Mouse (Mus musculus): ENCODE data around the gene Sprn.

Gene Sprn

DNA sequence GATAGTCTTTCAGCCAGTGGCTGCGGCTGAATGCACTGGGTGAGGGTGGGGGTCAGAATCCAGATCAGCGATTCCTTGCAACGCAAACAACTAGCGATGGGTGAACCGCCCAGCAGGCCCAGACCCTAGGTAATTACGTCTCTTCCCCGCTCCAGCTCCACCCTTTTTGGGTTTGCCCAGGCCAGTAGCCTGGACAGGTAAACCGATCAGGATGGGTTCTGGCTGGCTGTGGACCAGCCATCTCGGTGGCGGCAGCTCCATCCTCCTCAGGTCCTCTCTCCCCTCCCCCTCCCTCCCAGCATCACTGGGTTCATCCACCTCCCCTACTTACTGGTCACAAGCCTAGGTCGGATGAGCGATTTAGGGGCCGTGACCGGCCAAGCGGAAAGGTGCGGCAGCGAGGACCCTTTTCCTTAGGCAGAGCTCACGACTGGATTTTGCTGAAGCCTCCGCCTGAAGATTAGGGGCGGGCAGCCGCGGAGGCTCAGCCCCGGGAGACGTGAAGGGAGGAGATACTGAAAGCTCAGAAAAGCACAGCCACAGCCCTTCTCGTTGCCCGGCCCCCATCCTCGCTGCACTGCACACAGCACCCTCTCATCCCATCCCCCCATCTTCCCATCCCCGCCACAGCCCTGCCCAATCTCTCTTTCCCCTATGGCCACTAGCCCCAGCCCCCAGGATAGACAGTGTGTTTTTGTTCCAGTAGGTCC is at the start of gene Sprn:
Gene Sprn, minus strand, starts transcription at position 660 of the 710 bp plus-strand sequence.
- DNase-seq: no peak

DNA sequence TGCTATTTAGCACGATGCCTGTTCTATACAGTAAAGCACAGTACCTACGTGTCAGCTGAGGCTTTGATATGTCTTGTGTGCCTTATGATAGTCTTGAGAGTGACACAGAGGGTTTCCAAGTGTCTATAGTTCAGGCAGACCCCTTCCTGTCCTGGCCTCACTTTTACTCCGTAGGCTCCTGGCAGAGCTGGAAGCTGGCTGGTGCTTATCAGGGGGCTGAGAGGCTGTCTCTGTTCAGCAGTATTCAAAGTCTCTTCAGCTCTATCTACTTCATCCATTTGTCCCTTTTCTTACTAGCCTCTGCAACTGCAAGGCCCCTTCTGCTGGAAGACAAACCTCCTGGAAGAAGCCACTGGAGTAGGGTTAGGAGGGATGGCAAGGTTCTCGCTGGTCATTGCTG is 46.4 kb upstream of the Sprn start:
- DNase-seq: no peak

DNA sequence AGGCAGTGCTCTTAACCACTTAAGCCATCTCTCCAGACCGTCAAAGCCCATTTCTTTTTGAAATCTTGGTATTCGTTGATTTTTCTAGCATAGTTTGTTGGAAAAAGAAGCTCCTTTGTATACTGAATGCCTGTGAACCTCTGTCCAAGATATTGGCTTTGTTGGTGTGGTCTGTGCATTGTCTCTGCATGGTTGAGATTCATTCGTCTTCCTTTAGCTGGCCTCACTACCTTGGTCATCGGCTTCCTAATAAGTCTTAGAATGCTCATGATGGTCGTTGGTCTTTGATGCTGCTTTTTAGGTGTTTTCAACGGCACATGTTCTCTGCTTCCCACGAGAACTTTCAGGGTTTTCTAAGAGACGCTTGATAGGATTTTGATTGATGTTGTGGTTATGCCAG is 41.3 kb upstream of the Sprn start:
- no peak for DNase-seq

DNA sequence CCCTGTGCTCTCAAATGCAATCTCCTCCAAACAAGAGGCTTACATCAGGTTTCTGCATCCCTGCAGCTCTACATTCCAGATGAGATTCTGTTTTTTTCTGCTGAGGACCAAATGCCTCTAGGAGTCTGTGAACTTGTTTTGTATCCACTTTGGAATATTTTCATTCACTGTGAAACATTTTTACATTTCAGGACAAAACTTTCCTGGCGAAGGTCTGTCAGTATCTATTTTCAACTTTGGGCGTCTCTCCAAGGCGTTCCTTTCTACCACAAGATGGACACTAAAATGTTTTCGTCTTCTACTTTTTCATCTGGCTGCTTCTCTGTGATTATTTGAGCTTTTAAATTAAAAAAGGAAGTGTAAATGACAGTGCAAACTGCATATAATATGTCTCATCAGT is 39.4 kb upstream of the Sprn start:
- no peak for DNase-seq

DNA sequence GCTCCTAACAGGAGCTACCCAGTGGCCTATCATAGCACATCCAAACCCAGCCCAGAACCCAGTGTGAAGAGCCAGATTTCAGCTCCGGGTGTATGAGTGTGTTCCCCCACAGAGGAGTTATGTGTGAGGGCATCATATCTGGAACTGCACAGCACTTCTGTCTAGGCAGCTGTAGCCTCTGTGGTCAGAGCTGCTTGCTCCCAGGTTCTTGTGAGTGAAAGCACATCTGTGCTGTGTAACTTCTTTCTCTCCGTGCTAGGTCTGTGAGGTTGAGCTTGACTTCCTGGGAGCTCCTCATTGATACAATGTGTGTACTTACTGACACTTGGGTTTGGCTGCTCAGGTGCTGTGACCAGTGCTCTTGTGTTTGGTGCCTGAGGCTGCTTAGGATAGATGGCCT is 38.2 kb upstream of the Sprn start:
- no peak for DNase-seq

DNA sequence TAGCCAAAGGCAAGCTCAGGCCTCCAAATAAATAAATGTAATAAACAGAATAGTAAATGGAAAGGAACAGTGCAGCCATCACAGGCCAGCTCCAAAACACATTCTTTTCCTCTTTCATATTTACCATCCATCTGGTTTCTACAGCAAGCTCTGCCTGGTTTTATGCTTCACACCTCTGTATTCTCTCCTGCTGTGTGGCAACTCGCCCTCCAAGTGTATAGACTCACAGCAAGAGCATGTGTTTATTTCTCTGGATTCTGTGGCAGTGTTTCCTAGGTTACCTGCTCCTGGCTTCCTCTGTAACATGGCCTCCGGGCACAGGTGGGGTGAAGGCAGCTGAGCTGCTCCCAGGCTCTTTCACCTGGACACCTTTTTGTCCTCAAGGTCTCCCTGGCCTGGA is 37.8 kb upstream of the Sprn start:
- no peak for DNase-seq

DNA sequence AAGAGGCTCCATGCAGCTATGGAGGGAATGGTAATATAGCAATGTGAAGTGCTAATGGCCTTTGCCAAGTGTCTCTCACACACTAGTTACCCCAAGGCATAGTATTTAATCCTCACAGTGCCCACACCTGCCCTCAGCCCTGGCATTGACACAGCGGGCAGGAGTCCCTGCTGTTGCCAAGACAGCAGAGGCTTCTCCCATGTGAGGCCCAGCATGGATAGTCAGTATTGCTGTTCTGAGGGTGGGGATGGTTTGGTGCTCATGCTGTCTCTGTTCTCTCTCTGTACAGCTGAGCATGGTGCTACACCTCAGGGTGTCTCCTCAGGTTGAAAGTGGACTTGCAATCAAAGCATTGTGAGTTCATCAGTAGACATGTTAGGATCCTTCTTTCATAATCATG is 35.8 kb upstream of the Sprn start:
- DNase-seq: no peak

DNA sequence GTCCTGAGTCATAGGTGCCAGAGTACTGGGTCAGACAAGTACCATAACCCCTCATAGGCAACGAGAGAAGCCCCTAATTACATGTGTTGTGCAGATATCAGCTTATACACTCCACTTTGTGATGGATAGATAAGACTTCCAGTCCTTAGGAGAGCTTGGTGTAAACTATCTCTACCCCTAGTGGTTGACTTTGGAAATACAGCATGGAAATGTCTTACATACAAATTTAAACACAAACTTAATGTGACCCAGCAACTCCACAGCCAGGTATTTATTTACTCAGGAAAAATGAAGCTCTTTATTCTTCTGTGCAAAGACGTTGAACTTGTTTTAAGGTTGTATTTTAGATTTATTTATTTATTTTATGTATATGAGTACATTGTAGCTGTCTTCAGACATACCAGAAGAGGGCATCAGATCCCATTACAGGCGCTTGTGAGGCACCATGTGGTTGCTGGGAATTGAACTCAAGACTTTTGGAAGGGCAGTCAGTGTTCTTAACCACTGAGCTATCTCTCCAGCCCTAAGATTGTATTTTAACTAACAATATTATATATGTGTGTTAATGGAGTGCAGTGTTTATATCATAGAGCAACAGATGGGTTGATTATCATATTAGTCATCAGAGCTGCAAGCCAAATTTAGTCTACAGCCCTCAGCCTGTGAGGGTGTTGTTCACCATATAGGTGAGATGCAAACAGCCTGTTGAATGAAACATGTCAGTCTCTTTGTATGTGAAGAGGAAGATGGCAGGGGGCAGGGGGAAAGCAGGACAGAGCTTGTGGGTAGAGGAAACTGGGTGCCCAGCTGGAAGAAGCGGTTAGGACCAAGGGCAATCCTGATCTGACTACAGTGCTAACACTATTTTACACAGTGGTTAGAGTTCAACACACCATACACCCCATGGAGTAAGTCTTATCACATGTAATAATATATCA is 34.0 kb upstream of the Sprn start:
- DNase-seq: no peak

DNA sequence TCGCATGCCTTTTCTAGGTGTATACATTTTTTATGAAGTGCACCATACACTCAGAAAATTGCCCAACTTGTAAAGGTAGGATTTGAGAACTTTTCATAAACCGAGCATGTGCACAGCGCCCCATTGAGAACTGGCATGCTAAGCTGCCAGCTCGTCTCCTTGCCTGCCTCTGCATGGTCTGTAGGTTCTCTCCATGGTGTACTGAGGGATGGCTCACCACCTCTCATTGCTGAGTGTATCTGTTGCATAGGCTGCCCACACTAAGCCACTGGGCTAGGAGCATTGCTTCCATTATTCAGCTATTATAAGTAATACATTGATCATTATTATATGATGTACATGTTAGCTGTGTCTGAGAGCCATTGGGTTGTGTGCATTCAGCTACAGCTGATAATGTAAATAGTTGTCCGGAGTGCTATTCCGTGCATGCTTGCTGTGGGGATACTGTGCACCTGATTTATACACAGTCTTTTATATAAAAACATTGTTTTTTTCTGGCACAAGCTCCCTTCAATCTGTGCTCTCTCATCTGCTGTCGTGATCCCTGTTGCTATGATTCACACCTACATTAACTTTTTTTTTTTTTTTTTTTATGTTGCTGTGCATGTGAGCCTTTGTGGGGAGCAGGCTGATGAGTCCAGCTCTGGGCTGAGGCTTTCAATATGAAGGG is 33.2 kb upstream of the Sprn start:
- DNase-seq: no peak

DNA sequence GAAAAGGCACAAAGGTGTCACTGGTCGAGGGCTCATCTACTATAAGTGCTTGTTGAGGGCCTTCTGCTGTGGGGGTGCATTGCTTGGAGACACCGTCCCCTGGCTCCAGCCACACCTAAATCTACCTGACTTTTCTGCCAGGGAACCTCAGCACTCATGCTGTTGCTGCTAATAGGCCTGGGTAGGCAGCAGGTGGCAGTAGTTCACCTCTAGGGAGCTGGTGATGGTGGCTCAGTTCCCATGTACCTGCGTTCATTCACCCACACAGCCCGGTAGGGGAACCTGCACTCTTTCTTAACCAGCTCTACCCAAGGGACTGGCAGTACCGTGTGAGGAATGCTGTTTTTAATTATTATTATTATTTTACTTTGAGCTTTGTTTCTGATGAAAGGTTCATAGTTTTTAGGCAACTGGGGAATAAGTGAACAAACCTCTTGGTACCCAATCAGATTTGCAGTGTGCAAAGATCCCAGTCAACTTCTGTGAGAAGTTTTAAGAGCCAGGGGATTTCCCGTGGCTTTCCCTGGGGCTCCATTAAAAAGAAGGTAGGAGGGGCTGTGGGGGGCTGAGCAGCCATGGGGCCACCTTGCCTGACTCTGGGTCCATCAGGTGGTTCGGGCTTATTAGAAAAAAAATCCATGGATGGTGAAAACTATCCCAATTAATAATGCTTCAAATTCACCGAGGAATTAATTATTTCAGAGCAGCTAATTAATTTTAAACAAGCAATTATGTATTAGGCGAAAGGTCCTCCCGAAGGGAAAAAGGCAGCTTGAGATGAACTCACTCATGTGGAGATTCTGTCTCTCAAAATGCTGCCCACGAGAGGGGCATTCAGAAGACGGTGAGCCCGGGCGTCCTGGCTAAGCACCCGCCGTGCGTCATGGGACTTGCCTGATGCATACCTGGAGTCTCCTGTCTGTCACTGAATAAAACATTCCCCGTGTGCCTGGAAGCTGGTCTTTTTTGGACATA is 32.3 kb upstream of the Sprn start:
- DNase-seq: peak; percentile 68 to 82

DNA sequence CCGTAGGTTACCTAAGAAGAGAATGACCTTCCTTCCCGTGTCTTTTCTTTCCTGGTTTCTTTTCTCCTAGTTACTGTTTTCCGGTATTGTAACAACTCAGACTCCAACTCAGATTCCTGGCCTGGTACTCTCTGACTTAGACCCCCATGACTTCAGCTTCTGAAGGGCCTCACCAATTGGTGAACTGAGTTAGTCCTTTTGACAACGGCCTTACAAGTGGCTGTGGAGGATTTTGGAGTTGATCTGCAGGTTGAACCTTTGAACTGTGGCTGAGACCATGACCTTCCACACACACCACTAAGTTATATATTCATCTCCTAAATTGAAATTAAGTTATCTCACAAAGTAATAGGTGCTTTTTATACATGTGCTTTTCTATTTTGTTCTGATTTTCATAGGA is 29.5 kb upstream of the Sprn start:
- DNase-seq: peak in 1 of 2 experiments; percentile 28

DNA sequence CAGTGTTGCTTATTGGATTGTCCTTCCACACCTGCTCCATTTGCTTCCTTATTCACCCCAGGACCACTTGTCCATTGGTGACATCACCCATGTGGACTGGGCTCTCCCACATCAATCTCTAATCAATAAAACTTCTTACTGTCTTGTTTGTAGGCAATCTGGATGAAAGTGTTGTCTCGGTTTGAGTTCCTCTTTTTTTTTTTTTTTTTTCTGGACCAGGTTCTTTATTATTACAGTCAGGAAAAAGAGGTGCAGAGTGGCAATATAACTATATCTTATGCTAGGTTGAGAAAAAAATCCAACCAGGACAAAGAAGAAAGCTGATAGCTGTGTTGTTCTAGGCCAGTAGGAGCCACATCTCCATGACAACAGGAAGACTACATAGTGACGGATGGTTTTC is 26.0 kb upstream of the Sprn start:
- DNase-seq: no peak

DNA sequence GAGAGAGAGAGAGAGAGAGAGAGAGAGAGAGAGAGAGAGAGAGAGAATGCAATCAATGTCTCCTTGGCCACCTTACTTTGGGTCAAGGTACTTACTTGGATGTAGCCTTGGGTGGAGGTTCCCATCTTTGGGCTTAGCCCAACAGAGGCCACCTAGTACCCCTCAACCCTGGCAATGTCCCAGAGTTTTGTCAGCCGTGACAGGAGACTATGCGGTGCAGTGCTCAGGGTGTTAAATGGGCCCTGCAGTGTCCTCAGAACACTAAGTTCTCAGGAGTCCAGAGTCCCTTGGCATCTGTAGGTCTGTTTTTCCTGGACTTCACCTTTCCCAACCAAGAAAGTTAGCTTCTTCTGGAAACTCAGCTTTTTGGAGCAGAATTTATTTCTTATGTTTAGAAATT is 24.5 kb upstream of the Sprn start:
- peak; percentile 78 to 87 for DNase-seq

DNA sequence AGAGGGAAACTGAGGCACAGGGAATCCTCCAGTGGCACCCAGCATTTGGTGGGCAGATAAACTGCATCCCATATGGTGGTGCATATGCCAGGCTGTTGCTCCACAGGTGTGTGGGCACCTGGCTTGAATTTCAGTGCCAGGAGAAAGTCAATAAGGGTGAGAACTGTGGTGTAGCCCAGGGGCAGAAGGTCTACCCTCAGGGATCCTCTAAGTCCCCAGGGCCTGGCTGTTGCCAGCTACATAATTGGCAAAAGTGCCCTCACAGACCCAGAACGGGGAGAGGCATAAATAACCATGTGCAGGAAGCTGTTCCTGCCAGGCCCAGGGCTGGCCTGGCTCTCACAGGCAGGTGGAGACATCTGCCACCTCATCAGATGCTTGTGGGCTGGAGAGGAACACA is 18.3 kb upstream of the Sprn start, which contains the start of gene Olfr523:
Gene Olfr523, plus strand, starts transcription at position 282 of the 400 bp plus-strand sequence.
- DNase-seq: no peak

DNA sequence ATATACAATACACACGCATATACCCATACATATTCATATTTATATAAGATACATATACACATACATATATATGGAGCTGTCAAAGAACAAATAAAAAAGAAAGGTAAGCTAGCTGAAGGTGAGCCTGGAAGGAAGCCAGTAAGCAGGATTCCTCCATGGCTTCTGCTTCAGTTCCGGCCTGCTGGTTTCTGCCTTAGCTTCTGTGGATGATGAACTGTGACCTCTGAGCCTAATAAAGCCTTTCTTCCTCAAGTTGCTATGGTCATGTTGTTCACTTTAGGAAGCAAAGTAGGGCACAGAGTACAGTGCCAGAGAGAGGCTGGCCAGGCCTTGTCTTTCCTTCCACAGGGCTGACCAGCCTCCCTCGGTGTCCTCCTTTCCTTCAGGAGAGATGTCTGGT is 16.2 kb upstream of the Sprn start:
- DNase-seq: peak; percentile 34 to 54

DNA sequence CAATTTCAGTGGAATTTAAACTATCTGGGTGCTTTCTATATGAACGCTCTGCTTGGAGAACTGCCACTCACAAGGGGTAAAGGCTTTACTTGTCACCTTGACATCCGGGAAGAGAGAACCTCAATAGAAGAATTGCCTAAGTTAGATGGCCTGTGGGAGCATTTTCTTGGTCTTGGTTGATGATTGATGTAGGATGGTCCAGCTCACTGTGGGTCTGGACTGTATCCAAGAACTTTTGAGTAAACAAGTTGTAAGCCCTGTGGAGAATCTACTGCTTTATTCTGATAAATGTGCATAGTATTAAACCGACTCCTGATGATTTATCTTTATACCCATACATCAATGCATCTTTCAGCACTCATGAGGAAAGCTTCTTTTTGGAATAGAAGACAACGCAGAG is 14.7 kb upstream of the Sprn start:
- peak in 1 of 2 experiments; percentile 31 for DNase-seq

DNA sequence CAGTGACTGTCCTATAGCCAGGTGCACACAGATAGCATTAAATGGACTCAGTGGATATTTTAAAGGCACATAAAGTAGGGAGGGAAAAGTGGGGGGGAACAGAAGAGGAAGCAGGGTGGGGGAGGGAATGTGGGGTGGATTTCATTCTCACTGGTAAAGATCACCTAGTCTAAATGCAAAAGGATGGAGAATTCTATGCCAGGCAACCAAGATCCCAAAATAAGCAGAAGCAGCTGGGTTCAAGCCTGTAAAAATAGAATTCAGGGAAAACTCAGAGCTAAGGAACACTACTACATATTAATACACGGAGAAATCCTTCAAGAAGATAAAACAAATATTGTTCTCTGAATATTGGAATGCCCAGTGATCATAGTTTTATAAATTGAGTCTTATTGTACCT is 13.3 kb upstream of the Sprn start:
- DNase-seq: no peak

DNA sequence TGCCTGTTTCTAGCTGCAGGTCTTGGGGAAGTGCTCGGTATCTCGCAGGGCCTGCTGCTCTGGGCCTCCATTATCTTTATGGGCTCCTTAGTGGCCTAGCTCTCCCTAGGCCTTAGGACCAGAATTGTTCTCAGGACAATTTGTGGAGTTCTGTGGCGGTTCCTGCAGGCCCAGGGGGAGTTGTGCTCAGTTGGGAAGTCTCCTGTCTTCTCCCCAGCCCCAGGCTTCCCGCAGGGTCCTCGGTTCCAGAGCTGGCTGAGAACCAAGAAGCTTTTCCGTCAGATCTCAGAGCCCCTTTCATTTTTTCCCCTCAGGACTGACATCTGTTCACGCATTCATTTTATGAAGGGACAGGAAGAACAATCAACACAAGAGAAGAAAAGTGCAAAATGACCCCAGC is 10.0 kb upstream of the Sprn start, which contains the start of gene Olfr522:
Gene Olfr522, minus strand, starts transcription at position 101 of the 400 bp plus-strand sequence.
- no peak for DNase-seq

DNA sequence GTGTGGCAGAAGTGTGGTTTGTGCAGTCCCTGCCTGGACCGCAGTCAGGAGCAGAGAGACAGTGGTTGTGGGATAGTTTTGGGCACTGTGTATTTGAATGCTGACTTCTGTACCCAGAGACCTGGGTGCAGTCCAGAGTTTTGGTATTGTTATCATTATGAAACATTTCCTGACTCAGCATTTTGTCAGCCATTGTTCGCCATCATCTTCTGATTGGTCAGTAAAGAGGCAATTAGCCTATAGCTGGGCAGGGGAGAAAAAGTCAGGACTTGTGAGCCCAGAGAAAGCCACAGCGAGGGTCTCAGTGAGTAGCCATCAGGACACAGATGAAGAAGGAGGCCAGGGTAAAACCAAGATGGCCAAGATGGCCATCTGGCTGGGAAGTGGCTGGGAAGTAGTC is 5.7 kb upstream of the Sprn start:
- no peak for DNase-seq

DNA sequence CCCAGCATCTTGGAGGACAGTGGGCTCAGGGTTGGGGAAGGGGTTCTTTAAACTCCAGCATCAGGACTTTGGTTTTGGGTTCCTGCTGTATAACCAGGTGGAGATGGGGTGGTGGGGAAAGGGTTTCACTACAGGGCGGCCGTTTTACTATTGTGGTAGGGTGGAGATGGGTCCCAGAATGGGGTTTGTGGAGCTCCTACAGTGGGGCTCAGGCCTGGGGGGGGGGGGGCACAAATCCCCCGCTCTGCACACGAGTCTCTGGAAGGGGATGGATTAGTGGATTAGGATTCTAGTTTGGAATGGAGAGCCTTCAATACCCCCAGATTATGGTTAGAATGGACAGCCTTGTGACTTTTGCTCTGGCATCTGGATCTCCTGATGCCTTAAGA is 854 bp downstream of the Sprn start:
- DNase-seq: no peak

DNA sequence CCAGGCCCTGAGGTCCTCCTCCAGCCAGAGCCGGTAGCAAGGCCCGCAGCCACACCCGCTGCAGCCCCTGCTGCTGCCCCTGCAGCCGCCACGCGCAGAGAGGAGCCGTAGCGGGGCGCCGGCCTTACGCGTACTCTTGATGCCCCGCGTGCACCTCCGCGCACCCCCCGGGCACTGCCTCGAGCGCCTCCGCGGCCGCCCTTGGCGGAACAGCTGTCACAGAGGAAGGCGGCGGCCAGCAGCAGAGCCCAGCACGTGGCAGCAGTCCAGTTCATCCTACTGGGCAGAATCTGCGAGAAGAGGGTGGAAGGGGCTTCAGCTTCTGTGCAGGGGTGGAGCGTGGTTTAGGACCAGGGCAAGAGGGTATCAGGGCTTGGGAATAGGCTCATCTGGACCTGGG is 1.3 kb downstream of the Sprn start:
- DNase-seq: no peak

DNA sequence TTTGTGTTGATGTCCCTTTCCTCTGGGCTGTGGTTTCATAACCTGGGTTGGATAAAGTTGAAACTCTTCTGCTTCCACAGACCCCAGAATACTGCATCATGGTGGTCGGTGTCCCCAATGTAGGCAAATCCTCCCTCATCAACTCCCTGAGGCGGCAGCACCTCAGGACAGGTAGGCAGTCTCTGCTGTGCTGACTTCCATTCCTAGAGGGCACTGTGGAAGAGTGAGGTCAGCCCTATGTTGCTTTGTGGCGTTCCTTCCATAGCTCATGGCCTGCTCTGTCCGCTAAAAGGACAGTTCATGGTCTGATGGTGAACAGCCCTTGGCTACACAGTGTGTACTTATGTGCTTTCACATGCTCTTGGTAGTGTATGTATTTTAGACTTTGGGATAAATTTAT is 10.1 kb downstream of the Sprn start:
- DNase-seq: no peak
